Mouse (Mus musculus): ENCODE measurements around the gene Crybg2. TPM values are rescaled to one million over a fixed set of nuclear protein-coding genes. Genes with fewer than 3 reads are reported as not detected.

Gene Crybg2
- total and polyA plus RNA-seq, 3 experiments: 0.65 to 2.3 TPM; not detected in 1

DNA sequence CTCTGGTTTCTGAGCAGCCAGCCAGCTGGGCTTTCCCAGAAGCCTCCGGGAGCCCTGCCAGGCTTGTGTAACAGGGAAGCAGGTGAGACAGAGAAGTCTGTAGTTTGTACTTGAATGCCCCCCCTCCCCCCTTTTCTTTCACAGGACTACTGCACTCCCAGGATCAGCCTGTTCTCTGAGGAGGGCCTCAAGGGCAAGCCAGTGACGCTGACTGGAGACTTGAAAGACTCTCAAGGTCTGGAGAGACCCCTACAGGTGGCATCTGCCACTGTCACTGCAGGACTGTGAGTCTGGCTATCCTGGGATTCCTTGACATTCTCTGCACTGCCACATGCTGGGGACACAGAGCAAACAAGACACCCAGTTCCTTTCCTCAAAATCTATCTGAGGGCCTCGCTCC, 18.1 kb downstream of the Crybg2 start:
- no peaks in the 10 kb centered on the region for H3K79me2 ChIP-seq (ENCODE audit: control insufficient read depth, insufficient read depth, low read length, poor library complexity)
- H3K36me3 ChIP-seq (ENCODE audit: control insufficient read depth in 1 of 2, insufficient read depth in 2 of 2, low read length in 2 of 2): 0 out of 4 replicates have a peak, but pooled peaks cover 0 to 2% of the 10 kb centered on the region in 2 experiments
- H3K9ac ChIP-seq (ENCODE audit: control insufficient read depth, low read depth, low read length, poor library complexity, severe bottlenecking): no peak overlapping the region
- TF ChIP-seq CTCF (IDR thresholded peaks at IDR 0.05 in 2 of 3, conservative IDR thresholded peaks at IDR 0.05 in 1 of 3; ENCODE audit: control insufficient read depth in 1 of 3, insufficient read depth in 1 of 3, low read depth in 2 of 3, low read length in 3 of 3, poor library complexity in 1 of 3, severe bottlenecking in 1 of 3) (peak; percentile 59 to 77 (median 67)), E2F4 (IDR thresholded peaks at IDR 0.05; ENCODE audit: borderline replicate concordance, low read depth, low read length) (no peak), ZC3H11A (IDR thresholded peaks at IDR 0.05; ENCODE audit: low read depth, low read length) (peak; percentile 57), RAD21 (IDR thresholded peaks at IDR 0.05; ENCODE audit: low read depth, low read length) (peak; percentile 74), POLR2AphosphoS2 (IDR thresholded peaks at IDR 0.05; ENCODE audit: low read length) (no peak), SMC3 (IDR thresholded peaks at IDR 0.05; ENCODE audit: low read depth, low read length) (peak; percentile 77)
- H3K4me1 ChIP-seq (ENCODE audit: control insufficient read depth in 1 of 2, insufficient read depth in 2 of 2, low read length in 2 of 2): peaks cover 2 to 9% of the 10 kb centered on the region in 2 experiments; a peak in 2 of 4 replicates
- H3K9me3 ChIP-seq (replicated peaks; ENCODE audit: insufficient read depth, low read length): no peaks in the 10 kb centered on the region
- DNase-seq (ENCODE audit: low read depth, low spot score): peak; percentile 77
- H3K27ac ChIP-seq (ENCODE audit: control insufficient read depth, low read depth, low read length): no peak overlapping the region
- H3K27me3 ChIP-seq (ENCODE audit: control insufficient read depth in 1 of 2, insufficient read depth in 2 of 2, low read length in 2 of 2): no peaks in the 10 kb centered on the region
- H3K4me3 ChIP-seq (ENCODE audit: control insufficient read depth in 1 of 2, insufficient read depth in 1 of 2, low read depth in 2 of 2, low read length in 2 of 2): no peak overlapping the region

DNA sequence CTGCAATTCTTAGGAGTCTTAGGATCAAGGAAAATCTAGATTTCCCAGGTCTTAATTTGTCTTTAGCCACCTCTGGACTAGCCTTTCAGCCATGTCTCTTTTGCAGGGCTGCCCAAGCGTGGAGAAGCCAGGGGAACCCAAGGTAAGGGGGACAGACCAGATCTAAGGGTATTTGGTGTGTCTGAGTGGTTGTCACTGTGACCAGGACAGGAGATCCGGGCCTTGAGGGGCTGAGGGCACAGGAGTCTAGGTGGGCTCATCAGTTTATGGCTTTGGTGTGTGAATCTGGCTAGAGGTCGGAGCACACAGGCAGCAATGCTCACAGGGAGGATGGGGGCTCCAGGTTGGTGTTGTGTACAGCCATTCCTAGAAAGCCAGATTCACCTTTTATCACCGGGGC, 20.1 kb downstream of the Crybg2 start:
- no peak overlapping the region for H3K9ac ChIP-seq (ENCODE audit: control insufficient read depth, low read depth, low read length, poor library complexity, severe bottlenecking)
- DNase-seq (ENCODE audit: low read depth, low spot score): no peak
- 0 out of 4 replicates have a peak, but pooled peaks cover 0 to 2% of the 10 kb centered on the region in 2 experiments for H3K36me3 ChIP-seq (ENCODE audit: control insufficient read depth in 1 of 2, insufficient read depth in 2 of 2, low read length in 2 of 2)
- no peaks in the 10 kb centered on the region for H3K9me3 ChIP-seq (replicated peaks; ENCODE audit: insufficient read depth, low read length)
- H3K4me3 ChIP-seq (ENCODE audit: control insufficient read depth in 1 of 2, insufficient read depth in 1 of 2, low read depth in 2 of 2, low read length in 2 of 2): no peak overlapping the region
- H3K4me1 ChIP-seq (ENCODE audit: control insufficient read depth in 1 of 2, insufficient read depth in 2 of 2, low read length in 2 of 2): peaks cover 2 to 9% of the 10 kb centered on the region in 2 experiments; a peak in 2 of 4 replicates
- no peaks in the 10 kb centered on the region for H3K27me3 ChIP-seq (ENCODE audit: control insufficient read depth in 1 of 2, insufficient read depth in 2 of 2, low read length in 2 of 2)
- no peak overlapping the region for H3K27ac ChIP-seq (ENCODE audit: control insufficient read depth, low read depth, low read length)
- TF ChIP-seq ZNF384 (IDR thresholded peaks at IDR 0.05; ENCODE audit: low read depth, low read length): no peak
- TF ChIP-seq MEF2A (IDR thresholded peaks at IDR 0.05; ENCODE audit: extremely low read depth, insufficient replicate concordance, low read depth, low read length, poor library complexity, severe bottlenecking): no peak
- no peak for TF ChIP-seq TCF12 (IDR thresholded peaks at IDR 0.05; ENCODE audit: low read depth, low read length)
- no peak for TF ChIP-seq EP300 (IDR thresholded peaks at IDR 0.05; ENCODE audit: low read depth in 1 of 2, low read length in 2 of 2)
- TF ChIP-seq KAT2A (conservative IDR thresholded peaks at IDR 0.05; ENCODE audit: low read depth, low read length): no peak
- TF ChIP-seq UBTF (IDR thresholded peaks at IDR 0.05; ENCODE audit: borderline replicate concordance, insufficient read depth, low read depth, low read length): no peak
- no peak for TF ChIP-seq CHD1 (IDR thresholded peaks at IDR 0.05; ENCODE audit: low read depth, low read length)
- no peaks in the 10 kb centered on the region for H3K79me2 ChIP-seq (ENCODE audit: control insufficient read depth, insufficient read depth, low read length, poor library complexity)

Data from MEL (cell line).